Mouse (Mus musculus) spleen, postnatal 14 days (tissue): Measurements from ENCODE around the gene Pml.
A peak's percentile ranks its signal among the peaks of the same experiment; 100 is the strongest.

Experiments used
- DNase-seq, 2 experiments: peaks; one replicate each; pipeline ENCODE4 v3.0.0; 2021 to 2022; ENCODE audit warnings: low spot score in 2 of 2

Pml gene

GRCm38 (mm10) chr9:58201861-58202549 is 47.6 kb downstream of the Pml start:
- DNase-seq = peak in 1 of 2 experiments; percentile 5

GRCm38 (mm10) chr9:58201091-58201842 is 48.3 kb downstream of the Pml start:
- DNase-seq = no peak

GRCm38 (mm10) chr9:58200270-58201090 is 49.1 kb downstream of the Pml start:
- DNase-seq = no peak

- peak in 1 of 2 experiments; percentile 6 for DNase-seq
Observed at GRCm38 (mm10) chr9:58199381-58200269, 50.0 kb downstream of the Pml start.

- no peak for DNase-seq
Observed at GRCm38 (mm10) chr9:58198801-58199371, 50.7 kb downstream of the Pml start.

GRCm38 (mm10) chr9:58197781-58198701 is 51.5 kb downstream of the Pml start:
- DNase-seq = peak in 1 of 2 experiments; percentile 57

GRCm38 (mm10) chr9:58196610-58197567 is 52.7 kb downstream of the Pml start:
- no peak for DNase-seq

GRCm38 (mm10) chr9:58196141-58196540 is 53.4 kb downstream of the Pml start:
- no peak for DNase-seq

- no peak for DNase-seq
Observed at GRCm38 (mm10) chr9:58195671-58196070, 53.9 kb downstream of the Pml start.

- no peak for DNase-seq
Observed at GRCm38 (mm10) chr9:58194222-58194621, 55.4 kb downstream of the Pml start.

- no peak for DNase-seq
Observed at GRCm38 (mm10) chr9:58184456-58184855, 65.1 kb downstream of the Pml start.

GRCm38 (mm10) chr9:58179390-58179789 is 70.2 kb downstream of the Pml start:
- DNase-seq = no peak

- DNase-seq = no peak
Observed at GRCm38 (mm10) chr9:58177165-58177564, 72.4 kb downstream of the Pml start.

GRCm38 (mm10) chr9:58175745-58176487 is 73.7 kb downstream of the Pml start:
- DNase-seq = no peak

GRCm38 (mm10) chr9:58174818-58175251 is 74.8 kb downstream of the Pml start:
- no peak for DNase-seq

- no peak for DNase-seq
Observed at GRCm38 (mm10) chr9:58172863-58173262, 76.7 kb downstream of the Pml start.

- no peak for DNase-seq
Observed at GRCm38 (mm10) chr9:58169426-58169825, 80.2 kb downstream of the Pml start.

- no peak for DNase-seq
Observed at GRCm38 (mm10) chr9:58168880-58169279, 80.7 kb downstream of the Pml start.
